8 mouse cellular contexts compared by ENCODE assay signal in the genomic region with DNA sequence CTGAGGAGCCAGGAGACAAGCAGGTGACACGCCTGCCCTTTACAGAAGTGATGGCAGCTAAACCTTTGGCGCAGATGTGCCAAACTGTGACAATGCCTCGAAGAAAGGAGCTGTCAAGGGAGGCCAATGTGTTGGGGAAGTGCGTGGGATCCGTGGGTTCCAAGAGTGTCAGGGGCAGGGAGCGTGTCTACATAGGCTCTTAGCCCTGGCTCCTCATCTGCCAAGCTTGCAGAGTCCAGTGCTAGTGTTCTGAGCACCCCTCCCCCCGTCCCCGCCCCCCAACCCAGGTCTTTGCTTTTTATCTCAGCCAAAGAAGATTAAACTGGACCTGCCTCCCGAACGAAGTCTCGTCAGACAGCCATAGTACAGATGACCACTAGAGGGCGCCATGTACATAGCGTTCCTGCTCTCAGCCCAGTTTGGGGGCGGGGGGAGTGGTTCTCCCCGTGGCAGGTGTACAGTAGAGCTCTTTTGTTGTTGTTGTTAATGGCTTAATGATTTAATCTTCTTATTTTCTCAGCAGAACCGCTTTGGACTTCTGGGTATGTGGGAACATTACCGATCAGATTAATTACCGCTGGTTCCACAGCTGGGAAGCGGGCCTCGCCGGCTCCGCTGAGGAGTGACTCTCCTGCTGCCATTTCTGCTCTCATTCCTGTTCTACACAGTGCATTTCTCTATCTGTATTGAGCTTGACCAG. TPM values are rescaled to one million over a fixed set of nuclear protein-coding genes. Genes with fewer than 3 reads are reported as not detected.
DNase-seq lines count a peak whose midpoint lies in the region; ATAC-seq and TF ChIP-seq lines count a peak whose summit lies in the region.

No protein-coding gene starts in this region.

- ATAC-seq in midbrain, embryonic 15.5 days (replicated peaks): peak; percentile 77
- ATAC-seq in activated CD4-positive, CD25-positive, alpha-beta regulatory T cell, adult 4 months: no peak

- TF ChIP-seq POLR2A in kidney, adult 2 months (IDR thresholded peaks at IDR 0.05; ENCODE audit: low read depth, low read length): no peak

- peak; percentile 82 for TF ChIP-seq CTCF in kidney, adult 2 months (conservative IDR thresholded peaks at IDR 0.05; ENCODE audit: insufficient read depth, insufficient read length, low read depth, low read length)

- no peak overlapping the region for H3K4me3 ChIP-seq in kidney, adult 2 months (ENCODE audit: insufficient read depth, low read depth, low read length)
- no peak overlapping the region for H3K4me3 ChIP-seq in midbrain, embryonic 15.5 days

- no peaks in the 10 kb centered on the region for H3K9me3 ChIP-seq in midbrain, embryonic 15.5 days

- peak overlapping the region; percentile 45 for H3K4me2 ChIP-seq in midbrain, embryonic 15.5 days

- H3K36me3 ChIP-seq in kidney, adult 2 months (ENCODE audit: control insufficient read depth, insufficient read depth, low read length): no peaks in the 10 kb centered on the region
- H3K36me3 ChIP-seq in midbrain, embryonic 15.5 days (replicated peaks): no peaks in the 10 kb centered on the region

- H3K27ac ChIP-seq in kidney, adult 2 months (ENCODE audit: insufficient read depth, low read depth, low read length): no peak overlapping the region
- peak overlapping the region; percentile 76 for H3K27ac ChIP-seq in midbrain, embryonic 15.5 days

- 34% methylated on average over 22 of the region's 22 CpGs for WGBS in kidney, adult 2 months
- 14% methylated on average over 22 of the region's 22 CpGs for WGBS in midbrain, embryonic 15.5 days

- H3K9ac ChIP-seq in midbrain, embryonic 15.5 days: 0 out of 2 replicates have a peak overlapping the region, but pooled peaks have one; percentile 25

- H3K27me3 ChIP-seq in kidney, adult 2 months (replicated peaks; ENCODE audit: control insufficient read depth, insufficient read depth, low read length): no peaks in the 10 kb centered on the region
- 0 out of 2 replicates have a peak, but pooled peaks cover 7% of the 10 kb centered on the region for H3K27me3 ChIP-seq in midbrain, embryonic 15.5 days (replicated peaks)

- intact Hi-C loops in left cerebral cortex, postnatal 4 days (cut with DNase I): loop anchor here (5.0 kb wide), 1 partner anchor 367 kb away; no protein-coding TSS in a partner anchor

- no peaks in the 10 kb centered on the region for H3K4me1 ChIP-seq in kidney, adult 2 months (ENCODE audit: control insufficient read depth, insufficient read depth, low read length)
- peaks cover 55% of the 10 kb centered on the region for H3K4me1 ChIP-seq in midbrain, embryonic 15.5 days

- peak; percentile 62 to 65 for DNase-seq in adrenal gland, adult 18-20 months (ENCODE audit: low spot score in 2 of 2)
- peak; percentile 76 for DNase-seq in cerebellum, postnatal 36 days
- peak; percentile 73 for DNase-seq in gastrocnemius, adult 18-20 months (ENCODE audit: low spot score)
- DNase-seq in kidney, adult 2 months: peak; percentile 72
- peak; percentile 90 for DNase-seq in left cerebral cortex, postnatal 4 days
- DNase-seq in spleen, adult 18-20 months: peak; percentile 18 to 61

RNA-seq across cellular contexts. Expression of gene Parvb, which starts 28.4 kb away (rescaled TPM):
- 10 to 100 TPM; 15.6 to 24.9 TPM for total RNA-seq in adrenal gland, adult 18-20 months (2021)
- total RNA-seq in gastrocnemius, adult 18-20 months (2021): 10 to 100 TPM; 35.7 to 58.2 TPM
- 7.1 and 8.5 TPM in 2 replicates for polyA plus RNA-seq in kidney, adult 2 months (2012; rRNA removed)
- 10 to 100 TPM; 28.0 to 30.4 TPM for total RNA-seq in left cerebral cortex, postnatal 4 days (2021)
- 4.2 and 5.4 TPM in 2 replicates for polyA plus RNA-seq in midbrain, embryonic 15.5 days (2015; fragmentation: Nextera tagmentation; extraction: Ambion mirVana)
- 1 to 10 TPM in 1 of 2 experiments, not detected in 1; 1.9 TPM for polyA plus RNA-seq in activated CD4-positive, CD25-positive, alpha-beta regulatory T cell, adult 4 months (2017; shearing (Covaris generic))

Comparison
In these comparisons a context has a peak if more than half of its experiments do, and no peak if none do; other contexts are left out.
1. DNase-seq: peak in every context shown above with its lines; median percentile 90 in left cerebral cortex, postnatal 4 days; 76 in cerebellum, postnatal 36 days; 73 in gastrocnemius, adult 18-20 months; 72 in kidney, adult 2 months; 64 in adrenal gland, adult 18-20 months; 40 in spleen, adult 18-20 months.